9 mouse cellular contexts compared by ENCODE assay signal in the genomic region with DNA sequence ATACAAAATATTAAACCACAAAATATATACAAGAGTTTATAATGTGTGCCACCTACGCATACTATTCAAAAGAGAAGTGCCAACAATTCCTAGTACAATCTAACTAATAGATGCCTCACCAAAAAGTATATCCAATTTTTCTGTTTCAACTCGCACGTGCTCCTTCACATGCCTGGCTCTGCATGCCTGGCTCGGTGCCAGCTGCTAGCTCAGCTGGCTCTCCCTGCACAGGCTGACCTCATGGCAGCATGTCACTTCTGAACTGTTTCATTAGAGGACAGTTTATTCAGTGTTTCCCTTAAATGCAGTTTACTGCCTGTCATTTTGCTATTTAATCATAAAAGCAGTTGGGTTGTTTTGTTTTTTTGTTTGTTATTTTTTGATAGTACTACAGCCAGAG. TPM values are rescaled to one million over a fixed set of nuclear protein-coding genes. Genes with fewer than 3 reads are reported as not detected.
DNase-seq lines count a peak whose midpoint lies in the region; ATAC-seq lines count a peak whose summit lies in the region.
"Had no signal": no experiment of that assay in that cellular context is flagged by ENCODE, and none has a peak within 500 bp of the region (broad histone marks: within the 10 kb centered on the region; RNA-seq: fewer than 3 reads in every experiment).

No protein-coding gene starts in this region.

- peak; percentile 79 for DNase-seq in 416B (ENCODE audit: low read depth)
- peak; percentile 54 to 67 for DNase-seq in adrenal gland, adult 18-20 months (ENCODE audit: low spot score in 2 of 2)
- DNase-seq in embryonic facial prominence, embryonic 11.5 days (ENCODE audit: low spot score), result peak; percentile 31
- DNase-seq in kidney, postnatal 10 days, result peak; percentile 87
- DNase-seq in urinary bladder, postnatal 4 days (ENCODE audit: low spot score in 2 of 2), result peak; percentile 49 to 67
- DNase-seq in natural killer cell, adult 2 months (ENCODE audit: low spot score in 2 of 2), result no peak

- no peak overlapping the region for H3K9ac ChIP-seq in embryonic facial prominence, embryonic 11.5 days (replicated peaks; ENCODE audit: low read length)
- no peak overlapping the region for H3K9ac ChIP-seq in heart, embryonic 12.5 days
- H3K9ac ChIP-seq: limb, embryonic 15.5 days had no signal

- no peak overlapping the region for H3K27ac ChIP-seq in embryonic facial prominence, embryonic 11.5 days (replicated peaks; ENCODE audit: low read depth, low read length)
- H3K27ac ChIP-seq in heart, embryonic 12.5 days (ENCODE audit: poor library complexity, severe bottlenecking), result no peak overlapping the region; the same call in 1 of the 2 replicates
- H3K27ac ChIP-seq: limb, embryonic 15.5 days had no signal

- no peak overlapping the region for H3K4me2 ChIP-seq in embryonic facial prominence, embryonic 11.5 days (ENCODE audit: low read depth, low read length)
- H3K4me2 ChIP-seq in heart, embryonic 12.5 days, result no peak overlapping the region
- H3K4me2 ChIP-seq: limb, embryonic 15.5 days had no signal

- no peak overlapping the region for H3K4me3 ChIP-seq in embryonic facial prominence, embryonic 11.5 days (ENCODE audit: low read depth, low read length)
- H3K4me3 ChIP-seq in heart, embryonic 12.5 days, result no peak overlapping the region
- H3K4me3 ChIP-seq: limb, embryonic 15.5 days had no signal

- H3K9me3 ChIP-seq in embryonic facial prominence, embryonic 11.5 days (replicated peaks; ENCODE audit: control insufficient read depth, low read length), result no peaks in the 10 kb centered on the region
- no peaks in the 10 kb centered on the region for H3K9me3 ChIP-seq in heart, embryonic 12.5 days (replicated peaks)
- H3K9me3 ChIP-seq: limb, embryonic 15.5 days had no signal

- no peaks in the 10 kb centered on the region for H3K4me1 ChIP-seq in embryonic facial prominence, embryonic 11.5 days (ENCODE audit: control insufficient read depth, insufficient read depth, low read length)
- H3K4me1 ChIP-seq in heart, embryonic 12.5 days (replicated peaks), result no peaks in the 10 kb centered on the region
- H3K4me1 ChIP-seq: limb, embryonic 15.5 days had no signal

- 72% methylated on average over 4 of the region's 4 CpGs for WGBS in embryonic facial prominence, embryonic 11.5 days
- 43% methylated on average over 4 of the region's 4 CpGs for WGBS in heart, embryonic 12.5 days

- ATAC-seq in embryonic facial prominence, embryonic 11.5 days (replicated peaks; ENCODE audit: insufficient number of reproducible peaks, low FRiP score, low TSS enrichment, low read depth), result no peak
- peak; percentile 61; the same call in 1 of the 2 replicates for ATAC-seq in heart, embryonic 12.5 days (ENCODE audit: insufficient number of reproducible peaks, low FRiP score)
- ATAC-seq in megakaryocyte progenitor cell, adult 5-6 weeks (replicated peaks; ENCODE audit: poor library complexity), result peak; percentile 68

- no peaks in the 10 kb centered on the region for H3K27me3 ChIP-seq in embryonic facial prominence, embryonic 11.5 days (ENCODE audit: control insufficient read depth, insufficient read depth, low read length)
- no peaks in the 10 kb centered on the region for H3K27me3 ChIP-seq in heart, embryonic 12.5 days (replicated peaks)
- H3K27me3 ChIP-seq: limb, embryonic 15.5 days had no signal

- H3K36me3 ChIP-seq in embryonic facial prominence, embryonic 11.5 days (replicated peaks; ENCODE audit: control insufficient read depth, insufficient read depth, low read depth, low read length), result no peaks in the 10 kb centered on the region
- H3K36me3 ChIP-seq in heart, embryonic 12.5 days, result peaks cover 3% of the 10 kb centered on the region

RNA-seq across cellular contexts. Expression of gene Fcho2, which starts 46.9 kb away (rescaled TPM):
- 10 to 100 TPM; 34.4 to 43.2 TPM for total RNA-seq in adrenal gland, adult 18-20 months (2021)
- 28.1 and 28.6 TPM in 2 replicates for polyA plus RNA-seq in embryonic facial prominence, embryonic 11.5 days (2014; fragmentation: Nextera tagmentation; extraction: Ambion mirVana)
- polyA plus RNA-seq in heart, embryonic 12.5 days (2016; fragmentation: Nextera tagmentation; extraction: Ambion mirVana), result 35.2 and 41.9 TPM in 2 replicates
- total RNA-seq in megakaryocyte progenitor cell, adult 5-6 weeks (2015), result 41.8 and 51.1 TPM in 2 replicates
- 10.7 and 15.9 TPM in 2 replicates for total RNA-seq in megakaryocyte progenitor cell, adult 5-6 weeks (2017)

Comparison
In these comparisons a context has a peak if more than half of its experiments do, and no peak if none do; other contexts are left out.
1. DNase-seq: peak in 416B (single experiment), adrenal gland, adult 18-20 months (2 of 2), embryonic facial prominence, embryonic 11.5 days (single experiment), kidney, postnatal 10 days (single experiment) and urinary bladder, postnatal 4 days (2 of 2); none in natural killer cell, adult 2 months (0 of 2).